Mouse (Mus musculus): ENCODE measurements around the gene Pxt1.

- TF ChIP-seq CTCF (IDR thresholded peaks at IDR 0.05; ENCODE audit: control insufficient read depth, insufficient read depth, insufficient replicate concordance, low read depth, low read length): no peak
- no peak for TF ChIP-seq POLR2A (IDR thresholded peaks at IDR 0.05; ENCODE audit: control insufficient read depth, low read depth, low read length)
Observed at GRCm38 (mm10) chr17:28984724-28985420, 41.2 kb upstream of the Pxt1 start.
